Mouse (Mus musculus) hematopoietic stem cell, adult 5-6 weeks (primary cell): ENCODE measurements around the gene Grb10. TPM values are rescaled to one million over a fixed set of nuclear protein-coding genes. Genes with fewer than 3 reads are reported as not detected.
A peak's percentile ranks its signal among the peaks of the same experiment; 100 is the strongest.

Experiments used
- ATAC-seq, 2 experiments: fragments of 125-278 bp in 1 of 2; replicated peaks in 1 of 2; 2 replicates each; pipeline ENCODE4 v1.8.0; 2016 to 2017; ENCODE audit warnings: inconsistent platforms in 2 of 2, mild to moderate bottlenecking in 2 of 2, moderate number of reproducible peaks in 2 of 2, low read depth in 1 of 2, moderate TSS enrichment in 1 of 2; ENCODE audit not compliant: low FRiP score in 2 of 2, poor library complexity in 2 of 2, severe bottlenecking in 2 of 2, insufficient read depth in 1 of 2, low TSS enrichment in 1 of 2
- total RNA-seq: library from RNA; stranded (forward); fragments of 172-1452, 232-1000 nt; gene quantifications from 2 replicates; pipeline ENCODE4 v1.2.3, GENCODE M21; 2017

Gene Grb10
- total RNA-seq, 1 experiment from 2014 or later, result 23.0 TPM

GRCm38 (mm10) chr11:11940833-11941681 is 97.4 kb downstream of the Grb10 start:
- ATAC-seq, result no peak

- no peak for ATAC-seq
These were observed 98.9 kb downstream of the Grb10 start for GRCm38 (mm10) chr11:11939611-11940010.

GRCm38 (mm10) chr11:11938591-11938990 is 99.9 kb downstream of the Grb10 start:
- no peak for ATAC-seq

- ATAC-seq, result no peak
These were observed 101.0 kb downstream of the Grb10 start for GRCm38 (mm10) chr11:11937340-11938030.

GRCm38 (mm10) chr11:11934808-11935207 is 103.7 kb downstream of the Grb10 start:
- no peak for ATAC-seq

DNA sequence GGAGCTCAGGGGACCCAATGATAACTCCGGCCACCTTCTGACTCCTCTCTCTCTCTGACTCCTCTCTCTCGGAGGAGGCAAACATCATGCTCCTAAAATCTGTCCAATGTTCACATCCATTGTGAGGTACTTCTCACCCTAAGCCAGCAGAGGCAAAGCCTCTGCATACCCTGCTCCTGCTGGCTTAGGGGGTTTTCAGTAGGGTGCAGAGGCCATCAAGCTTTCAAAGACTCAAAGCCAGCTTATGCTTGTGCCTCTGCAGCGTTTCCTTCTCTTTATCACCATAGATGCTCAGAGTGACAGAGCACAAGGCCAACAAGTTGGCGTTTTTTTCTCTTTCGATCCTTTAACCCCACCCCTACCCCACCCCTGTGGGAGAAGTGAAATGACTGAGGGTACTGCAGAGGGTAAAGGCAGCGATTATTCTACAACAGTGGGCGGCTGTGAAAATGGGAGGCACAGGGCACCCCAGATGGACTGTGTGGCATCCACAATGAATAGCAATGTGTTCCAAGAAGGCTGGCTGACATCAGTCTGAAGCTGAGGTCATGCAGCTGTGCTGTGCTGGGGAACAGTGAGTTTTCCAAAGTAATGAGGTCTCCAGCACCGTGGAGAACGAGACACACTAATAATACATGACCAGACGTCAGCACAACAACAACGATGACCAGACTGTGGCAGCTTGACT is 106.2 kb downstream of the Grb10 start:
- ATAC-seq, result peak in 1 of 2 experiments; percentile 24; a peak in 2 of 4 replicates

GRCm38 (mm10) chr11:11931688-11932087 is 106.8 kb downstream of the Grb10 start:
- no peak for ATAC-seq

DNA sequence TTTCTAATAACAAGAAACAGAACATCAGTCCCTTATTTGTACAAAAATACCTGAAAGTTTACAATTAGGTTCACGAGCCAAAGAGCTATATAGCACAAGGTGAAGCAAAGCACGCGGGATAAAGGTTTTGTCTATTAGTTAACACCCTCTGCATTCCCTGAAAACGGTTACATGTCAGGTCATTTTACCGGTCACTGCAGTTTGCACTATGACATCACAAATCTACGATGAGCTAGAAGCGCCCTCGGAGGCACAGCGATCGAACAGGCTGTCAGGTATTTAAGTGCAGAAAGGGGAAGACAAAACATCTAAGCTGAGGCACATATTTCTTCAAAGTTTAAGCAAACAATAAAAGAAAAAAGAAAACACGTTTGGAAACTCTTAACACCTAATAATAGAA is 108.0 kb downstream of the Grb10 start:
- ATAC-seq, result no peak

GRCm38 (mm10) chr11:11929059-11929458 is 109.4 kb downstream of the Grb10 start:
- no peak for ATAC-seq

DNA sequence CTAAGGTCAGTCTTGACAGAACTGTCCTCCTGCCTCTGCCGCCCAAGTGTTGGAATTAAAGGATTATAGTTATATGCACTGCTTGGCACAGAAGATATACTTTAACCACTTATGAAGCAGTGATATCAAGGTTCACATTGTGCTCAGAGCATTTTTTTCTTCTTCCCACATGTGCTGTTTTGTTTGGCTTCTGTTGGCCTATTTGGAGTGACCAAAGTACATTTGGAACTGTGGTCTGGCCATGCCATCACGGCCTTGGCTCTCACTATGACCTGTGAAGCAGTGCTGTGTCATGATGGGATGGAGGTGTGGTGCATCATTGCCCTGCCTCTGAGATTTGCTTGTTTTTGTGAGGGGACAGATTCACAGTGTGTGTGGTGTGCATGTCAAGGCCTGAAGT is 109.9 kb downstream of the Grb10 start:
- ATAC-seq, result no peak

DNA sequence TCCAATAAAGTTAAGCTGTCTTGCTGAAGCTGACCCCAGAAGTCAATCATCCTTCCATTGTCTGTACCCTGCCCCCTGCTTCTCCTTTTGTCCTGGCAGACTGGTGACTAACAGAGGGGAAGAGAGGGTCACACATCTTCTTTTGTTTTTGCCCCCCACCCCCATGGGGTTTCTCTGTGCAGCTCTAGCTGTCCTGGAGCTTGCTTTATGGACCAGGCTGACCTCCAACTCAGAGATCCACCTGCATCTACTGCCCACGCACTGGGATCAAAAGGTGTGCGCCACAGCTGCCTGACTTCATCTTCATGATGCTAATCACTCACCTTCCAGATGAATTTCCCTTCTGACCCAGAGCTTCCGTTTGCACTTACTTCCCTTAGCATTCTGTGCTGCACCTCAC is 114.6 kb downstream of the Grb10 start:
- no peak for ATAC-seq

- ATAC-seq, result no peak; a peak in 1 of 4 replicates
These were observed 115.1 kb downstream of the Grb10 start for GRCm38 (mm10) chr11:11923345-11923744.

DNA sequence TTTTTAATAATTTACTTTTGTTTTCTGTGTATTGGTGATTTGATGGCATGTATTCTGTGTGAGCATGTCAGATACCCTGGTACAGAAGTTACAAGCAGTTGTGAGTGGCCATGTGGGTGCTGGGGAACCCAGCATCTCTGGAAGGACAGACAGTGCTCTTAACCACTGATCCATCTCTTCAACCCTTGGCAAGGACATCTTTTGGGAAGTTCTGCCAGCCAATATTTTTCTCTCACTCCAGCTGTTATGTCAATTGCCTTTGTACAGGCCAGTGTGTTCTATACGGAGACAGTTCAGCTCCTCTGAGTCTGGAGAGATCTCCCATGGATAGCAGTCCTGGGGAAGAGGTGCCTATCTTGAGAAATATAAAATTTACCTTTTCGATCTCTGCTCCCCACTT is 116.4 kb downstream of the Grb10 start:
- ATAC-seq, result no peak

GRCm38 (mm10) chr11:11907703-11908413 is 130.6 kb downstream of the Grb10 start:
- no peak for ATAC-seq

DNA sequence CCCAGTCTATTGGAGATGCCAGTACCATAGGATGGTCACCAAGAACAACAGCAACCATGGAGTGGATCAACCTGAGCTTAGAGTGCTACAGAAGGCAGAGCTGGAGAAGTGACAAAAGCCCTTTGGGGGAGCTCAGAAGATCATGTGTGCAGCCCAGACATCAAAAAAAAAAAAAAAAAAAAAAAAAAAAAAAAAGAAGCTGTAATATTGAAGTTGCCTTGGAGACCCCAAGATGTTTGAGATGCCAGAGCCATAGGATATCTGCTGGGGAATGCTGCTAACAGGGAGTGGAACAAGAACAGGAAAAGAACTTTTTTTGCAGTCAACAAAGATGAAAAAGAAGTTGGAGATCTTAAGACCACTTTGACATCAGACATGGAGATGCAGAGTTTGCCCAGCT is 133.0 kb downstream of the Grb10 start:
- ATAC-seq, result no peak

- ATAC-seq, result no peak
These were observed 133.5 kb downstream of the Grb10 start for GRCm38 (mm10) chr11:11904995-11905394.

- ATAC-seq, result no peak
These were observed 137.0 kb downstream of the Grb10 start for GRCm38 (mm10) chr11:11901509-11901908.
